Mouse (Mus musculus) erythroblast, embryonic 14.5 days (primary cell): ENCODE results near the gene Pdyn.

ENCODE experiments used
- GATA1 ChIP-seq: IDR thresholded peaks from 2 replicates; pipeline ENCODE4 v1.6.1; 2012; ENCODE audit warnings: low read length, inconsistent platforms, mixed read lengths
- TAL1 ChIP-seq: IDR thresholded peaks from 3 replicates; pipeline ENCODE4 v1.6.1; 2012; ENCODE audit warnings: low read length, inconsistent platforms, mixed read lengths

GRCm38 (mm10) chr2:129688036-129688625 is 11.5 kb downstream of the Pdyn start:
- TF ChIP-seq GATA1 (no peak), TAL1 (no peak)
